Mouse (Mus musculus) liver, embryonic 14.5 days (tissue): ENCODE results near the gene Dnmt3a.

Experiments used
- CTCF ChIP-seq: IDR thresholded peaks from 2 replicates; pipeline ENCODE4 v1.5.1; 2016; ENCODE audit warnings: antibody characterized with exemption, low read depth, control low read depth
- EP300 ChIP-seq: IDR thresholded peaks from 2 replicates; pipeline ENCODE4 v1.6.1; 2016; ENCODE audit warnings: antibody characterized with exemption, low read depth

DNA sequence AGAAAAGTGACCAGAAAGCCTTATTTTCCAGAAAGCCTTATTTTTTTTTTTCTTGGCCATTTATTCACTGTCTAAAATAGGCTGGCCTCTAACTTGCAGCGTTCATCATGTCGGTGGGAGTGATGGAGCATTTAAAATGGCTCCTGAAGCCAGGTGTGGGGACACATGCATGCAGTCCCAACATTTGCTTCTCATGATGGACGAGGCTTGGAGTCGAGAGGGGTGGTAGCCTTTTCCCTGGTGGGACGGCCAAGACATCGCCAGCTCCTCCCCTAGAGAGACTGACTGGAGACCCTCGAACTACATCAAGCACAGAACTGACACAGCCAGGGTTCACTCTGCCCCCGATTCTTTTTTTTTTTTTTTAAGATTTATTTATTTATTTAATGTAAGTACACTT, 13.6 kb upstream of the Dnmt3a start:
- TF ChIP-seq EP300 (no peak), CTCF (no peak)
